Mouse (Mus musculus): Measurements from ENCODE around the gene Ppie.
A peak's percentile ranks its signal among the peaks of the same experiment; 100 is the strongest.
"Not testable (repeated sequence)": the region's sequence is repeated elsewhere in the genome, so short reads cannot be mapped to it uniquely, and the experiment has no call there.

Gene Ppie

GRCm38 (mm10) chr4:123114651-123115050 is 25.1 kb downstream of the Ppie start:
- DNase-seq (ENCODE audit: low spot score in 2 of 2), result not testable (repeated sequence)

- DNase-seq (ENCODE audit: low spot score in 2 of 2), result no peak
Observed at GRCm38 (mm10) chr4:123112216-123112764, 27.5 kb downstream of the Ppie start.

GRCm38 (mm10) chr4:123111275-123111983 is 28.3 kb downstream of the Ppie start:
- DNase-seq (ENCODE audit: low spot score in 2 of 2), result not testable (repeated sequence)

- no peak for DNase-seq (ENCODE audit: low spot score in 2 of 2)
Observed at GRCm38 (mm10) chr4:123110751-123111150, 29.0 kb downstream of the Ppie start.

GRCm38 (mm10) chr4:123108056-123108455 is 31.7 kb downstream of the Ppie start:
- DNase-seq (ENCODE audit: low spot score in 2 of 2), result no peak

- DNase-seq (ENCODE audit: low spot score in 2 of 2), result no peak
Observed at GRCm38 (mm10) chr4:123106864-123107263, 32.9 kb downstream of the Ppie start.

- DNase-seq (ENCODE audit: low spot score in 2 of 2), result not testable (repeated sequence)
Observed at GRCm38 (mm10) chr4:123105929-123106328, 33.8 kb downstream of the Ppie start.

GRCm38 (mm10) chr4:123105451-123105790 is 34.3 kb downstream of the Ppie start:
- DNase-seq (ENCODE audit: low spot score in 2 of 2), result no peak

GRCm38 (mm10) chr4:123104651-123105450 is 34.9 kb downstream of the Ppie start, which contains the start of gene Bmp8b:
Gene Bmp8b (plus strand): TSS chr4:123105165.
- DNase-seq (ENCODE audit: low spot score in 2 of 2), result peak in 1 of 2 experiments; percentile 15

GRCm38 (mm10) chr4:123093869-123094268 is 45.9 kb downstream of the Ppie start:
- DNase-seq (ENCODE audit: low spot score in 2 of 2), result no peak

- DNase-seq (ENCODE audit: low spot score in 2 of 2), result peak; percentile 30 to 47
Observed at GRCm38 (mm10) chr4:123093064-123093776, 46.5 kb downstream of the Ppie start.

GRCm38 (mm10) chr4:123092621-123093020 is 47.1 kb downstream of the Ppie start:
- DNase-seq (ENCODE audit: low spot score in 2 of 2), result no peak

- DNase-seq (ENCODE audit: low spot score in 2 of 2), result no peak
Observed at GRCm38 (mm10) chr4:123086381-123086780, 53.4 kb downstream of the Ppie start.

- DNase-seq (ENCODE audit: low spot score in 2 of 2), result no peak
Observed at GRCm38 (mm10) chr4:123085290-123085689, 54.5 kb downstream of the Ppie start.

- no peak for DNase-seq (ENCODE audit: low spot score in 2 of 2)
Observed at GRCm38 (mm10) chr4:123083323-123083902, 56.3 kb downstream of the Ppie start.

- DNase-seq (ENCODE audit: low spot score in 2 of 2), result peak; percentile 35 to 67
Observed at GRCm38 (mm10) chr4:123082283-123083163, 57.2 kb downstream of the Ppie start.

GRCm38 (mm10) chr4:123080791-123081190 is 59.0 kb downstream of the Ppie start:
- peak; percentile 73 for DNase-seq (ENCODE audit: low spot score in 2 of 2)

GRCm38 (mm10) chr4:123078231-123078630 is 61.5 kb downstream of the Ppie start:
- no peak for DNase-seq (ENCODE audit: low spot score in 2 of 2)

All from urinary bladder, postnatal 36 days (tissue).